Mouse (Mus musculus): ENCODE data around the gene Atf5.

Gene Atf5

DNA sequence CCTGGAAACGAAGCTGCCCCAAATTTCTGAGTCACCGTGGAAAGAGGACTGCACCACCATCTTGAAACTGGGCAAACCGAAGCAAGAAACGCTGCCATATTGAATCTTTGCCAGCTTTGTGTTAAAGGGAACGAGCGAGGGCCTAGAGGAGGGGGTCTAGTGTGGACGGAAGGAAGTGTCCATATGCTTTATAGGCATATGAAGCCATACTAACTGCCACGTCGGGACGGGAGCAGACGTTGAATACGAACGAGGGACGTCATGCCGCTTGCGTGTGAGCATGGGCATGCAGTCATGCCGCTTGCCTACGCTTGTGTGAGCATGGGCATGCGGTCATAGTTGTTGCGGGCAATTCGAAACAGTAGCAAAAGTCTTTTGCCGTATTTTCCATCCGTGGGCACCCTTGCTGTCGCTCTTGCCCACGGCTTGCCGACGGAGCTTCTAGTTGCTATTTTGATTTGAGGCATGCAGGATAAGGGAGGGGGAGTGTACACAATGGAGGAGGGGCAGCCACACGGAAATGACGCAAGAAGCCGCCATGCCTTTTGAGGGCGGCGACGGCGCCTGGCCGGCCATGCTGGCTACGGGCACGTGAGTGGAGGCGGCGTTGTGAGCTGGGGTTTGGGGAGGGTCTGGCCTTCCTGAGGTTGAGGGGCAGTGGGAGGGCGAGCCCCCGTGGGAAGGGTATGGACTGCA lies 33.1 kb upstream of the Atf5 start:
- peak; percentile 89 for DNase-seq

- DNase-seq = peak; percentile 97
Measured at GRCm38 (mm10) chr7:44848561-44849415, 32.3 kb upstream of the Atf5 start, which contains the start of the genes Akt1s1 and Tbc1d17. Gene Akt1s1 (plus strand): TSS chr7:44848991. Gene Tbc1d17 (minus strand): TSS chr7:44849079.

DNA sequence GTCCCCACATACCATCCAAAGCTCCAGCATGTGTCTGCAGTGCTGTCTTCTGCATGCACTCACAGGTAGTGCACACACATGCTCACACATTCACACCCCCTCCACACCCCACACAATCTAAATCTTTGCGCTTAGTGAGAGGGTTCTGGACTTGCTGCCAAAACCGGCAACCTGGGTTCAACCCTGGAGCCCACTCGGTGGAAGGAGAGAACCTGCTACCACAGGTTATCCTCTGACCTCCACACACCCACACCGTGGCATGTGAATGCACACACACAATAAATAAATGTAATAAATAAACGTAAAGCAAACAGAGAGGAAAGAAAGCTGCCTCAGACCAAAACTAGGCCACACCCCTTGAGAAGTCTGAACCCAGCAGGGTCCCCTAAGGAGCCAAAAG lies 31.3 kb upstream of the Atf5 start:
- no peak for DNase-seq

DNA sequence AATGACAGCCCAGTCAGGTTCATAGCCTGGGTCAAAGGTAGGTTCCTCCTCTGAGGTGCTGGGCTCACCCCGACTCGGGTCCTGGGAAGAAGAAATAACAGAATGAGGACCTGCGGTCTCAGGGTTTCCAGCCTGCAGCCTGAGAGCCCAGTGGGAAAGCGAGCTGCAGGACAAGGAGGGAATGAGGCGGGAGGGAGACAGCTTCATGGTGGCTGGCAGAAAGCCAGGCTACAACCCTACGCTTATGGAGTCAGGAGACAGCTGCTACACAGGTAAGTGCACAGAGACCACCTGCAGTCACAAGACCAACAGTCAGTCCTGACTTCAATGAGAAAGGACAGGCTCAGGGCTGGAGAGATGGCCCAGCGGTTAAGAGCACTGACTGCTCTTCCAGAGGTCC lies 30.3 kb upstream of the Atf5 start:
- DNase-seq = no peak

GRCm38 (mm10) chr7:44845006-44845405 lies 28.5 kb upstream of the Atf5 start:
- no peak for DNase-seq

GRCm38 (mm10) chr7:44841825-44842463 lies 25.5 kb upstream of the Atf5 start:
- DNase-seq = no peak

- no peak for DNase-seq
Measured at GRCm38 (mm10) chr7:44840426-44840825, 24.0 kb upstream of the Atf5 start.

GRCm38 (mm10) chr7:44839491-44840191 lies 23.2 kb upstream of the Atf5 start:
- peak; percentile 64 for DNase-seq

GRCm38 (mm10) chr7:44839171-44839490 lies 22.7 kb upstream of the Atf5 start:
- DNase-seq = no peak

GRCm38 (mm10) chr7:44838073-44838472 lies 21.6 kb upstream of the Atf5 start:
- no peak for DNase-seq

DNA sequence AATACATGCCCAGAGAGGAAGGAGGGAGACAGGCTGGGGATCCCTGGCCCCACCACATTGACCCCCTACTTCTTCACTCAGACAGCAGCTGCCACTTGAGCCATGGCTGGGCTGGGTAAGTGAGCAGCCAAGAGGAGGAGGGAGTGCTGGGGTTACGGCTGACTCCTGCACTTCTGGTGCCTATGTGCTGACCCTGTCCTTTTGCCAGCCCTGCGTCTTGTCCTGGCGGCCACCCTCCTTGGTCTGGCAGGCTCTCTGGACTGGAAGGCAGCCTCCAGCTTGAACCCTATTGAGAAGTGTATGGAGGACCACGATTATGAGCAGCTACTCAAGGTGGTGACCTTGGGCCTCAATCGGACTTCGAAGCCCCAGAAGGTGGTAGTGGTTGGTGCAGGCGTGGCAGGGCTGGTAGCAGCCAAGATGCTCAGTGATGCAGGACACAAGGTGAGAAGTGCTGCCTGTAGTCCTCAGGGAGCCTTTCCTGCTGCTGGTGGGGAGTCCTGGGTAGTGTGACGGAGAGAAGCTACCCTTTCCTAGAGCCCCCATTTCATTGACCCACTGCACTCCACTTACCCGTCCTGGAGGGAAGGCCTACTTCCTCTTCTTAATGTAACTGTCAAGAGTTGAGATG lies 20.1 kb upstream of the Atf5 start:
- DNase-seq = no peak

DNA sequence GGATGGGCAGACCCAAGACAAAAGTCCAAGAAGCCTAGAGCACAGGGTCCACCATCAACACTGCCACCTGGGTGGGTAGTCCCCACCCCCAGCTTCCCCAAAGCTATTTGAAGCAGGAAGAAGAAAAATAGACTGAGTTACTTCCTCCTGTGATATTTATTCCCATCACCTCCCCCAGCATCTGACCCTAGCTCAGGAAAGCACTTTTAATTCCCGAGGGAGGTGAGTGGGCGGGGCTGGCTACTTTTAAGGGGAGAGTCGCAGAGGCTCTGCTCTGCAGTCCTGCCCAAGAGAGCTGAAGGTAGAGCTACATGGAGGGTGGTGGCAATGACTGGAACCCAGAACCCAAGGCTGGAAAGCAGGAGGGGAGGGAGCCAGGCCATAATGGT lies 19.6 kb upstream of the Atf5 start:
- DNase-seq = no peak

DNA sequence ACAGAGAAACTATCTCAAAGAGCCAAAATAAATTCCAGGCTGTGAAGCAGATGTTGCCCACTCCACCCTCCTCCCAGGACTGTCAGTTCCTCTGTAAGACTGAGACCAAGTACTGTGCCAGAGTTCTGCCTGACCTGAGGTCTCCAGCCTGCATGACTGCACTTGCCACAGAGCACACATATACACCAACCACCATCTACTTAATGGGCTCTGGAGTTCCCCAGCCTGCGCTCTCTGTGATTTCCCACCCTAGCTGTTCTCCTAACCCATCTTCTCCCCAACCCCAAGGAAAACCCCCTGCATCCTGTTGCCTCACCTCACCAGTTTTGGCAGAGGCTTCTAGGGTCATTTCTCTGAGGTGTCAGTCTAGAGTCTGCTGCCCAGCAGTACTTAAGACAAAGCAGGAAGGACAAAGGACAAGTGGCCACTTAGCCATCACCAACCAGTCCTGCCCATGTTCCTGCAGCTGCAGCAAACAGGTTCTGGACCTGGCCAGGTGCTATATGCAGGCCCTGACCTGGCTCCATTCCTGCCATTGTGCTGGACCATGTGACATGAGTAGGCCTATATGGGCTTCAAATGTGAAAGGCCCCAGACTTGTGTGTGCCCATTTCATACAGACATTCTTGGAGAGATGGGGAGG lies 19.0 kb upstream of the Atf5 start:
- no peak for DNase-seq

- DNase-seq = no peak
Measured at GRCm38 (mm10) chr7:44832763-44833162, 16.3 kb upstream of the Atf5 start.

- DNase-seq = no peak
Measured at GRCm38 (mm10) chr7:44828706-44829105, 12.2 kb upstream of the Atf5 start.

DNA sequence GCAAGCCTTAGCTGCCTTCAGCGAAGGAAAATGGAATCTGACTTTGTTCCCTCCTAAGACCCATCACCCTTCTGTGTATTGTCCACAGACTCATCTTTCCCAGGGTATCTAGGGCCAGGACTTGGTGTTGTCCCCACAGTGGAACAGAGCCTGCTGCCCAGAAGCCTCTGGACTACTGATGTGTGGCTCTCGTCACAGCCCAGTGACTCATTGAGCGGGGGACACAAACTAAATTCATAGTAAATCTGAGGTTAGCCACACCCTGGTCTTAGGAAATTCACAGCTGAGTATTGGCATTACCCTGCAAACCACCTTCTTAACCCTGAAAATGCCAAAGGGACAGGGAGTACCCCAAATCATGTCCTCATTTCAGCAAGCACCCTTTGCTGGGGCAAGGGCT lies 10.3 kb upstream of the Atf5 start:
- no peak for DNase-seq

GRCm38 (mm10) chr7:44824872-44825271 lies 8.4 kb upstream of the Atf5 start:
- DNase-seq = peak; percentile 85

DNA sequence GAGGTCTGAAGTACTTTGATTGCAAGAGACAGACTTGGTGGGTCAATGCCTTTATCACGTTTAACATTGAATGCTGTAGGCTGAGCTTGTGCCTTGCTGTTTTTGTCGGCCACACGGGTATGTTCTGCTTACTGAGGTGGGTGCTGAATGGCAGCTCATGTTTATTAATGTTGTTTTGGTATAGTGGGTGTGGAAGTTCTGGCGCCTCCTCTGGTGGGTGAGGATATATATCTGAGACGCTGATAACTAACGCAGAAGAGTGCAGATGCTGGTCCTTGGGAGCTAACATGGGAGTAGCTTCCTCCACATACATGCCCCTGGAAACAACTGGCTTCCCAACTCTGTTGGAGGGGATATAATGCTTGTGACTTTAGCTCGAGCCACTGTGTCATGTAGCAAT lies 7.0 kb upstream of the Atf5 start:
- no peak for DNase-seq

GRCm38 (mm10) chr7:44821666-44822448 lies 5.4 kb upstream of the Atf5 start:
- DNase-seq = no peak

DNA sequence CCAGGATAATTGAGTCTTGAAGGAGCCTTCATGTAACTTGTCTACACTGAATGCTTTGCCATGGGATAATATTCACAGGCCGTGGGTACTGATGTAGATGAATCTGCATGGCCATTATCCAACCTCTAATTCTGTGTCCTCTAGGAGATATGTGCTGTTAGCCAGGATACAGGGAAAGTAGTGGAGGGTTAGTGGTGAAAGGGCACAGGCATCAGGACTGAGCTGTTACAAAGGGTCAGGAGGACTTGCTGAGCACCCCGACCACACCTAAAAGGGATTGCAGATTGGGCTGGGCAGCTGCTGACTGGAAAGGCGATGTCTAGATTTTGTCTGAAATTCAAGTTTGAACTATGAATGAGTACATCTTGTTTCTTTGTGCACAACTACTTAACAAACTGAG lies 4.1 kb upstream of the Atf5 start:
- no peak for DNase-seq

- DNase-seq = no peak
Measured at GRCm38 (mm10) chr7:44819863-44820262, 3.4 kb upstream of the Atf5 start.

All from right cerebral cortex, postnatal 14 days (tissue).